Mouse (Mus musculus) midbrain, embryonic 16.5 days (tissue): Measurements from ENCODE around the gene Gna15. TPM values are rescaled to one million over a fixed set of nuclear protein-coding genes. Genes with fewer than 3 reads are reported as not detected.

Experiments used
- ATAC-seq: fragments of 200-750 bp; cut with Nextera tagmentation; 2 replicates; pipeline ENCODE4 v1.8.0; 2017; ENCODE audit warnings: moderate TSS enrichment
- H3K27ac ChIP-seq: fragments of 300-500 bp; sonication (generic); 2 replicates; pipeline ENCODE4 v1.5.1; 2014; ENCODE audit warnings: mild to moderate bottlenecking, low read length, mixed read lengths
- H3K27me3 ChIP-seq: fragments of 300-500 bp; sonication (generic); 2 replicates; pipeline ENCODE4 v1.6.1; 2014; ENCODE audit warnings: low read depth, low read length, mixed read lengths; ENCODE audit not compliant: control insufficient read depth, insufficient read depth
- H3K36me3 ChIP-seq: fragments of 300-500 bp; sonication (generic); 2 replicates; pipeline ENCODE4 v1.6.1; 2014; ENCODE audit warnings: mild to moderate bottlenecking, low read length, moderate library complexity, mixed read lengths; ENCODE audit not compliant: control insufficient read depth, insufficient read depth
- H3K4me1 ChIP-seq: fragments of 300-500 bp; sonication (generic); 2 replicates; pipeline ENCODE4 v1.6.1; 2014; ENCODE audit warnings: mild to moderate bottlenecking, low read length, mixed read lengths; ENCODE audit not compliant: control insufficient read depth, insufficient read depth
- H3K4me2 ChIP-seq: fragments of 300-500 bp; sonication (generic); 2 replicates; pipeline ENCODE4 v1.6.1; 2014; ENCODE audit warnings: mild to moderate bottlenecking, low read length, mixed read lengths
- H3K4me3 ChIP-seq: fragments of 300-500 bp; sonication (generic); 2 replicates; pipeline ENCODE4 v1.5.1; 2014; ENCODE audit warnings: low read depth, mild to moderate bottlenecking, low read length, moderate library complexity, mixed read lengths
- H3K9ac ChIP-seq: fragments of 300-500 bp; sonication (generic); 2 replicates; pipeline ENCODE4 v1.6.1; 2014; ENCODE audit warnings: low read depth, low read length, mixed read lengths
- H3K9me3 ChIP-seq: fragments of 300-500 bp; sonication (generic); replicated peaks from 2 replicates; pipeline ENCODE4 v1.6.1; 2014; ENCODE audit warnings: mild to moderate bottlenecking, low read length, mixed read lengths; ENCODE audit not compliant: control insufficient read depth, poor library complexity, severe bottlenecking
- WGBS: fragments of 180-500 bp; shearing (Covaris S2); extraction: QIAGEN DNeasy Blood & Tissue Kit; methylation state at CpG from one replicate; pipeline ENCODE4 v1.1.7; 2014; 5-methylcytosine and 5-hydroxymethylcytosine counted together
- microRNA-seq: library from miRNA; unstranded; fragments of <30 nt; microRNA quantifications from one replicate; pipeline ENCODE4, GENCODE M21; 2017
- polyA plus RNA-seq: library from polyadenylated mRNA; unstranded; fragments of >200 nt; fragmentation: Nextera tagmentation; extraction: Ambion mirVana; gene quantifications from 2 replicates; pipeline ENCODE4 v1.2.1, GENCODE M21; 2015

Gene Gna15
- polyA plus RNA-seq, 1 experiment from 2014 or later: 0.80 TPM

GRCm38 (mm10) chr10:81455181-81455895 lies 68.7 kb downstream of the Gna15 start, which contains the start of gene Nfic:
TSS of gene Nfic (minus strand) at chr10:81455635.
- WGBS: 69% methylated on average over 28 of the region's 28 CpGs
- H3K4me2 ChIP-seq: no peak within 1 kb of the TSS
- no peak for ATAC-seq
- no peaks in the 10 kb centered on the region for H3K9me3 ChIP-seq
- H3K36me3 ChIP-seq: no peaks in the 10 kb centered on the region
- H3K27me3 ChIP-seq: peaks cover 53% of the 10 kb centered on the region
- H3K27ac ChIP-seq: no peak within 1 kb of the TSS
- no peaks in the 10 kb centered on the region for H3K4me1 ChIP-seq
- H3K4me3 ChIP-seq: no peak within 1 kb of the TSS
- H3K9ac ChIP-seq: no peak within 1 kb of the TSS

GRCm38 (mm10) chr10:81454106-81454505 lies 69.9 kb downstream of the Gna15 start:
- Histone ChIP-seq H3K36me3 (no peaks in the 10 kb centered on the region), H3K9me3 (no peaks in the 10 kb centered on the region), H3K27ac (no peak overlapping the region), H3K9ac (no peak overlapping the region), H3K4me2 (no peak overlapping the region), H3K27me3 (peaks cover 53% of the 10 kb centered on the region), H3K4me1 (no peaks in the 10 kb centered on the region), H3K4me3 (no peak overlapping the region)
- 74% methylated on average over 2 of the region's 2 CpGs for WGBS
- ATAC-seq: no peak

DNA sequence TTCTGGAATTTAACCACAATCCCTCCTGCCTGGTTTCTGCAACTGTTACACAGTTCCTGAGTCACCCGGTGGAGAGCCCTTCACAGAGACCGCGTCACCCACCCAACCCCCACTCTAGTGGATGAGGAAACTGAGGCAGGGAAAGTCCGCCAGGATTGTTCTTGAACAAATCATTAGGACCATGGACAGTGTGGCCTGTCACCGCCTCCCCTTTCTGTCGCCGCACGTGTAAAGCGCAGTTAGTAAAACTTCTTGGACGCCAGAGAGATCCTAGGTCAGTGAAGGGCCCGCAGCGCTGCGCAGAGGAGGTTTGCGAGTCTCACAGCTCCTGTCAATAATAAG lies 71.1 kb downstream of the Gna15 start:
- no peak for ATAC-seq

More for the DNA sequence above, 71.1 kb downstream of the Gna15 start:
- peaks cover 56% of the 10 kb centered on the region for H3K27me3 ChIP-seq
- no peaks in the 10 kb centered on the region for H3K9me3 ChIP-seq
- no peaks in the 10 kb centered on the region for H3K36me3 ChIP-seq
- H3K27ac ChIP-seq: no peak overlapping the region
- no peak overlapping the region for H3K4me3 ChIP-seq
- no peaks in the 10 kb centered on the region for H3K4me1 ChIP-seq
- WGBS: 6% methylated on average over 14 of the region's 14 CpGs
- no peak overlapping the region for H3K4me2 ChIP-seq
- H3K9ac ChIP-seq: no peak overlapping the region

Small RNA genes within 50 kb of the gene (microRNA-seq; reads per million reads assigned to microRNA genes)
- gene Gm25595: not detected

Other genes starting within 250 kb of the Gna15 start
- gene Tjp3, start 232.6 kb downstream of the Gna15 start, polyA plus RNA-seq: 9.2 and 10.1 TPM in 2 replicates
- gene Pip5k1c, start 231.3 kb downstream of the Gna15 start, polyA plus RNA-seq: 135 and 147 TPM in 2 replicates
- gene Cactin, start 203.1 kb downstream of the Gna15 start, polyA plus RNA-seq: 27.6 and 28.3 TPM in 2 replicates
- gene Tbxa2r, start 195.5 kb downstream of the Gna15 start, polyA plus RNA-seq: 4.8 and 5.2 TPM in 2 replicates
- not detected in 2 replicates for gene Gipc3, start 181.0 kb downstream of the Gna15 start, polyA plus RNA-seq
- 24.9 and 25.0 TPM in 2 replicates for gene Hmg20b, start 173.7 kb downstream of the Gna15 start, polyA plus RNA-seq
- 17.2 and 18.1 TPM in 2 replicates for gene Mfsd12, start 166.7 kb downstream of the Gna15 start, polyA plus RNA-seq
- gene 4930404N11Rik, start 158.4 kb downstream of the Gna15 start, polyA plus RNA-seq: 0.63 and 0.80 TPM in 2 replicates
- 145 and 146 TPM in 2 replicates for gene Fzr1, start 145.7 kb downstream of the Gna15 start, polyA plus RNA-seq
- gene Dohh, start 139.8 kb downstream of the Gna15 start, polyA plus RNA-seq: 77.5 and 86.2 TPM in 2 replicates
- 6.1 and 8.2 TPM in 2 replicates for gene Gm48551, start 139.8 kb downstream of the Gna15 start, polyA plus RNA-seq
- gene Gm48552, start 135.2 kb downstream of the Gna15 start, polyA plus RNA-seq: 2.3 and 3.3 TPM in 2 replicates
- gene Smim24, start 131.2 kb downstream of the Gna15 start, polyA plus RNA-seq: 1.2 and 1.4 TPM in 2 replicates
- 15.4 and 17.2 TPM in 2 replicates for gene Nfic, start 68.6 kb downstream of the Gna15 start, polyA plus RNA-seq
- 88.3 and 103 TPM in 2 replicates for gene Celf5, start 41.5 kb downstream of the Gna15 start, polyA plus RNA-seq
- 61.1 and 61.3 TPM in 2 replicates for gene Ncln, start 27.8 kb downstream of the Gna15 start, polyA plus RNA-seq
- gene S1pr4, start 24.1 kb downstream of the Gna15 start, polyA plus RNA-seq: 0.44 and 0.58 TPM in 2 replicates
- gene Gna11, start 21.0 kb upstream of the Gna15 start, polyA plus RNA-seq: 89.7 and 90.2 TPM in 2 replicates
- 700 and 706 TPM in 2 replicates for gene Aes, start 35.3 kb upstream of the Gna15 start, polyA plus RNA-seq
- gene Tle2, start 50.3 kb upstream of the Gna15 start, polyA plus RNA-seq: 39.0 and 54.8 TPM in 2 replicates
- gene Tle6, start 76.8 kb upstream of the Gna15 start, polyA plus RNA-seq: 4.3 and 5.2 TPM in 2 replicates
- 1.9 and 2.0 TPM in 2 replicates for gene BC025920, start 82.0 kb upstream of the Gna15 start, polyA plus RNA-seq
- gene Sirt6, start 103.6 kb upstream of the Gna15 start, polyA plus RNA-seq: 51.3 and 52.3 TPM in 2 replicates
- gene Ankrd24, start 104.3 kb upstream of the Gna15 start, polyA plus RNA-seq: 18.4 and 18.6 TPM in 2 replicates
- 6.8 and 7.0 TPM in 2 replicates for gene Gm10778, start 124.8 kb upstream of the Gna15 start, polyA plus RNA-seq
- 16.0 and 19.6 TPM in 2 replicates for gene Zfp433, start 180.6 kb upstream of the Gna15 start, polyA plus RNA-seq
- 18.0 and 20.3 TPM in 2 replicates for gene Gm3055, start 246.9 kb upstream of the Gna15 start, polyA plus RNA-seq